Mouse (Mus musculus) gastrocnemius, adult 2 months (tissue): ENCODE measurements around the gene Nrxn1. TPM values are rescaled to one million over a fixed set of nuclear protein-coding genes. Genes with fewer than 3 reads are reported as not detected.

Experiments
- DNase-seq: peaks from one replicate; pipeline ENCODE4 v3.0.0; 2022
- H3K27ac ChIP-seq: fragments of 200-600 bp; 2 replicates; pipeline ENCODE4 v1.8.1; 2022; ENCODE audit warnings: mild to moderate bottlenecking
- H3K4me3 ChIP-seq: fragments of 200-600 bp; 2 replicates; pipeline ENCODE4 v1.8.1; 2022; ENCODE audit warnings: mild to moderate bottlenecking, moderate library complexity
- CTCF ChIP-seq: fragments of 200-600 bp; IDR thresholded peaks from 2 replicates; pipeline ENCODE4 v1.8.1; 2022; ENCODE audit warnings: antibody characterized with exemption, mild to moderate bottlenecking, moderate library complexity
- intact Hi-C: fragments of 180-260 bp; cut with DNase I; formaldehyde crosslinking; loops from one replicate; pipeline ENCODE4 v1.15.1; 2025
- total RNA-seq, 2 experiments: library from RNA; stranded (reverse); gene quantifications; 2 replicates each; pipeline ENCODE4 v1.2.3; 2021

Gene Nrxn1
- total RNA-seq, 2 experiments from 2014 or later = 0.26 to 0.73 TPM

DNA sequence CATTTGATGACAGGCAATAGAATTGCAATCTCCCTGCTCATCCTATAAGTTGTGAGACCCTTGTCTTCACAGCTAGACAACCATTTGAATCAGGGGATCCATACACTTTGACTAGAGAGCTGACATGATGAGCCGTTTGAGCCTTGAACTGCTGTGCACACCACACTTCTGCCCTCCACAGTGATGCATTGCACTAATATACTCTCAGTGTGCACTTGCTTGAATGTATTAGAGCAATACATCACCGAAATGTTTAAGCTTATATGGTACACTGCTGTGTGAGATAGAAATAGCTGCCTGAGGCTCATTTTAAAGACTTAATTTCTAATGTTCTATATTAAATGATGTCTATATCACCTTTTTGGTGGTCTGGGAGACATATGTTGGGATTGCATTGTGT, 430.6 kb downstream of the Nrxn1 start:
- intact Hi-C loops = no loop called here
- Histone ChIP-seq H3K4me3 (no peak overlapping the region), H3K27ac (no peak overlapping the region)
- no peak for DNase-seq
- TF ChIP-seq CTCF = no peak

DNA sequence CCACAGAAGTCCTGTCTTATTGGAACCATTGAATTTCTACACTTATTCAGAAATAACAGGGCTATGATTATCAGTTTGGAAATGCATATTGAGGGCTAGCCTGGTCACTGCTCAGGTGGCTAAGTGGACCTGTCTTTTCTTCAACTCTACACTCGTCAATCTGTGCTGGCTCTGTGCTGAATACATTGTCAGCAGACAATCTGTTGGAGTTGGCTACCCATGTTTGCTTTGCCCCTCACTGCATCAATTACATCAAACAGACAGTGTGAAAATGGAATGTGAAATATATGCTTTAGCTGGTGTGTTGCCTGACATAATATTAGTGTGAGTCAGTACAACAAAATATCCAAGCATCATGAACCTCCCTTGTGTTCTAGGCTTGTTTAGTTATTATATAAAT, 438.4 kb downstream of the Nrxn1 start:
- no peak for DNase-seq
- no peak for TF ChIP-seq CTCF

DNA sequence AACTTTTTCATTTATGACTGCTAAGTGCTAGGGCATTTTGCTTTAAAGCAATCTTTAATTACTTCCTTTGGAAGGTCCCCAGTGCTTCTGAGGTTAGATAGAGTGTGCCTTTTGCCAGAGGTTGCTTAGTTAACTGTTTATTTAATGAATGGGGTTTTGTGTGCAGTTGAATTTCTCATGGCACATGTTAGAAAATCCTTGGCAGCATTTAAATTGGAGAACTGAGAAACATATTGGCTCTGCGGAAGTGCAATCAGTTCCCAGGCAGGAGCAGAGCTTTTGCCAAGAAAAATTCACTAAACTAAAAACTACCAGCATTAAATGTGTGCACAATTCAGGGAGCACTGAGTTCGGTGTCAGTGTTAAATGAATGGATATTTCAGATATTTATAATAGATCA, 439.5 kb downstream of the Nrxn1 start:
- no peak for TF ChIP-seq CTCF
- no peak for DNase-seq
- Histone ChIP-seq H3K4me3 (no peak overlapping the region), H3K27ac (no peak overlapping the region)
- intact Hi-C loops = no loop called here

More for the DNA sequence above, 438.4 kb downstream of the Nrxn1 start:
- intact Hi-C loops = no loop called here
- Histone ChIP-seq H3K4me3 (no peak overlapping the region), H3K27ac (no peak overlapping the region)

- no peak overlapping the region for H3K4me3 ChIP-seq
- TF ChIP-seq CTCF = no peak
Observed at GRCm38 (mm10) chr17:90650279-90650678, 442.6 kb downstream of the Nrxn1 start.

GRCm38 (mm10) chr17:90638970-90639524, 453.8 kb downstream of the Nrxn1 start:
- DNase-seq = no peak
- Histone ChIP-seq H3K27ac (no peak overlapping the region), H3K4me3 (no peak overlapping the region)
- intact Hi-C loops = no loop called here
- TF ChIP-seq CTCF = no peak

More at GRCm38 (mm10) chr17:90650279-90650678, 442.6 kb downstream of the Nrxn1 start:
- no peak for DNase-seq
- intact Hi-C loops = no loop called here
- no peak overlapping the region for H3K27ac ChIP-seq

DNA sequence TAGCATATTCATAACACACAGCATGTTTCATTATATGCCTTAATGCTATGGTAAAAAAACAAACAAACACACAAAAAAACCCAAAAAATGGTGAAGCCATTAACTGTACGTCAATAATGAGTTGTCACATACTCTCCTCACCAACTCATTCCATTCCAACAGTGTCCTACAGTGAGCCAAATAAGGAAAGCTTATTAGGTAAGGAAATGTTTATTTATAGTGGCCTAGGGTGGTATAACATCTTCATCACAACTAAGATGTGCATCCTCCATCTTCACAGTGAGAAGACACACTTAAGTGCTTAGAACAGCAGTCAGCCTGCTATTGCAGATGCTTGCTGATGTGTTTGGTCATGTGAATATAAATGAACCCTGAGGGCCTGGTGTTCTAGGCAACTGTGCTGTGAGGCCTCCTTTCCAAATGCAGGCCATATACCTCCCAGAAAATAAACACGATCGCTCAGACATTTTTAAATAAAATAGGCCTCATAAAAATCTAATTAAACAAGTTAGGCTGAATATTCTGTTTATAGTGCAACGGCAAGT, 454.6 kb downstream of the Nrxn1 start:
- TF ChIP-seq CTCF = no peak
- no peak overlapping the region for H3K4me3 ChIP-seq
- no peak overlapping the region for H3K27ac ChIP-seq
- intact Hi-C loops = no loop called here
- no peak for DNase-seq

GRCm38 (mm10) chr17:90631371-90631770, 461.5 kb downstream of the Nrxn1 start:
- Histone ChIP-seq H3K27ac (no peak overlapping the region), H3K4me3 (no peak overlapping the region)
- no peak for TF ChIP-seq CTCF
- intact Hi-C loops = no loop called here
- DNase-seq = no peak

- TF ChIP-seq CTCF = no peak
- no peak for DNase-seq
- intact Hi-C loops = no loop called here
- Histone ChIP-seq H3K4me3 (no peak overlapping the region), H3K27ac (no peak overlapping the region)
Observed at GRCm38 (mm10) chr17:90629851-90630250, 463.0 kb downstream of the Nrxn1 start.

- Histone ChIP-seq H3K4me3 (no peak overlapping the region), H3K27ac (no peak overlapping the region)
- peak; percentile 41 for TF ChIP-seq CTCF
- no peak for DNase-seq
- intact Hi-C loops = no loop called here
Observed at GRCm38 (mm10) chr17:90628469-90628868, 464.4 kb downstream of the Nrxn1 start.

GRCm38 (mm10) chr17:90628004-90628403, 464.9 kb downstream of the Nrxn1 start:
- intact Hi-C loops = no loop called here
- no peak for DNase-seq
- Histone ChIP-seq H3K27ac (no peak overlapping the region), H3K4me3 (no peak overlapping the region)
- TF ChIP-seq CTCF = no peak

GRCm38 (mm10) chr17:90627395-90627794, 465.5 kb downstream of the Nrxn1 start:
- Histone ChIP-seq H3K4me3 (no peak overlapping the region), H3K27ac (no peak overlapping the region)
- no peak for TF ChIP-seq CTCF
- no peak for DNase-seq
- intact Hi-C loops = no loop called here

GRCm38 (mm10) chr17:90624591-90625266, 468.1 kb downstream of the Nrxn1 start:
- TF ChIP-seq CTCF = no peak
- Histone ChIP-seq H3K4me3 (no peak overlapping the region), H3K27ac (no peak overlapping the region)
- no peak for DNase-seq
- intact Hi-C loops = no loop called here

DNA sequence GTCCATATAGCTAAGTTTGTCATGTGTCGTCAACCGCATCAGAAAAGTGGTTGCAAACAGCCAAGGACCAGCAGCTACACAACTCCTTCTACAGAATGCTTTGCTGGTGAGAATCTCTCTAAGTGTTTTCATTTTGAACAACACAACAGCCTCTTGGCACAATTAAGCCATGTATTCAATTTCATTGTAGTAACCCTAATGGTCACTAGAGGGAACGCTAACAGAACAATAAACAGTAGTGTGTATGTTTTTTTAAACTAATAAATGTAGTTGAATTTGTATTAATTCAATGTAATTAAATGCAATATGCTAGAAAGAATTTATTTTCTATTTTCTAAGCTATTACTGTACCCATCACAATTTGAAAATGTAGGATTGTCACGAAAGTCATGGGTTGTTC, 471.0 kb downstream of the Nrxn1 start:
- intact Hi-C loops = no loop called here

GRCm38 (mm10) chr17:90615019-90615418, 477.9 kb downstream of the Nrxn1 start:
- no peak overlapping the region for H3K27ac ChIP-seq
- no peak for TF ChIP-seq CTCF
- intact Hi-C loops = no loop called here
- H3K4me3 ChIP-seq = no peak overlapping the region
- DNase-seq = no peak

More for the DNA sequence above, 471.0 kb downstream of the Nrxn1 start:
- no peak for DNase-seq
- Histone ChIP-seq H3K4me3 (no peak overlapping the region), H3K27ac (no peak overlapping the region)
- TF ChIP-seq CTCF = no peak
